Mouse (Mus musculus) G1E (cell line): ENCODE results near the gene Tsga10. TPM values are rescaled to one million over a fixed set of nuclear protein-coding genes. Genes with fewer than 3 reads are reported as not detected.
A peak's percentile ranks its signal among the peaks of the same experiment; 100 is the strongest.

ENCODE experiments used
- ATAC-seq: 2 replicates; pipeline ENCODE4 v1.8.0; 2016; ENCODE audit warnings: mild to moderate bottlenecking; ENCODE audit not compliant: insufficient number of reproducible peaks, poor library complexity, low FRiP score, severe bottlenecking; ENCODE audit errors: extremely low read depth
- DNase-seq: peaks from one replicate; pipeline ENCODE4 v3.0.0; 2012; ENCODE audit warnings: low spot score
- H3K27me3 ChIP-seq: 2 replicates; pipeline ENCODE4 v1.6.1; 2012; ENCODE audit warnings: mild to moderate bottlenecking, low read length, inconsistent platforms; ENCODE audit not compliant: insufficient read depth
- H3K36me3 ChIP-seq: replicated peaks from 2 replicates; pipeline ENCODE3; 2012; ENCODE audit warnings: mild to moderate bottlenecking, inconsistent platforms
- H3K4me1 ChIP-seq: 2 replicates; pipeline ENCODE4 v1.6.1; 2012; ENCODE audit warnings: low read depth, low read length, inconsistent platforms, mixed read lengths; ENCODE audit not compliant: insufficient read depth
- H3K4me3 ChIP-seq: 2 replicates; pipeline ENCODE4 v1.5.1; 2012; ENCODE audit warnings: low read depth, mild to moderate bottlenecking, inconsistent platforms, low read length, moderate library complexity, mixed read lengths
- H3K9me3 ChIP-seq: replicated peaks from 2 replicates; pipeline ENCODE4 v1.6.1; 2012; ENCODE audit warnings: inconsistent platforms
- CTCF ChIP-seq: IDR thresholded peaks from 2 replicates; pipeline ENCODE4 v1.5.1; 2012; ENCODE audit warnings: low read depth, low read length, inconsistent platforms, mixed read lengths
- GATA1 ChIP-seq: IDR thresholded peaks from 2 replicates; pipeline ENCODE4 v1.6.1; 2012; ENCODE audit warnings: borderline replicate concordance, low read length, inconsistent platforms, mixed read lengths
- GATA2 ChIP-seq: IDR thresholded peaks from 2 replicates; pipeline ENCODE4 v1.6.1; 2012; ENCODE audit warnings: low read depth, low read length, inconsistent platforms, borderline replicate concordance
- POLR2AphosphoS5 ChIP-seq: IDR thresholded peaks from 2 replicates; pipeline ENCODE4 v1.6.1; 2012; ENCODE audit warnings: low read depth, low read length, inconsistent platforms; ENCODE audit not compliant: insufficient replicate concordance
- TAL1 ChIP-seq: conservative IDR thresholded peaks from 2 replicates; pipeline ENCODE4 v1.6.1; 2012; ENCODE audit warnings: low read depth, low read length, inconsistent platforms, mixed read lengths
- polyA plus RNA-seq: library from polyadenylated mRNA; stranded (reverse); fragments of >175 nt; gene quantifications from 2 replicates; pipeline ENCODE4 v1.2.3, GENCODE M21; 2012
- total RNA-seq, 2 experiments: library from RNA; stranded (forward) in 1 of 2; stranded (reverse) in 1 of 2; fragments of 200-1000 nt in 1 of 2; fragments of >200 nt in 1 of 2; fragmentation: Nextera tagmentation in 1 of 2; gene quantifications; 2 replicates each; pipeline ENCODE4 v1.2.3; 2014 to 2017

Tsga10 gene
- total and polyA plus RNA-seq, 3 experiments: 0.41 to 10.2 (median 8.9) TPM

DNA sequence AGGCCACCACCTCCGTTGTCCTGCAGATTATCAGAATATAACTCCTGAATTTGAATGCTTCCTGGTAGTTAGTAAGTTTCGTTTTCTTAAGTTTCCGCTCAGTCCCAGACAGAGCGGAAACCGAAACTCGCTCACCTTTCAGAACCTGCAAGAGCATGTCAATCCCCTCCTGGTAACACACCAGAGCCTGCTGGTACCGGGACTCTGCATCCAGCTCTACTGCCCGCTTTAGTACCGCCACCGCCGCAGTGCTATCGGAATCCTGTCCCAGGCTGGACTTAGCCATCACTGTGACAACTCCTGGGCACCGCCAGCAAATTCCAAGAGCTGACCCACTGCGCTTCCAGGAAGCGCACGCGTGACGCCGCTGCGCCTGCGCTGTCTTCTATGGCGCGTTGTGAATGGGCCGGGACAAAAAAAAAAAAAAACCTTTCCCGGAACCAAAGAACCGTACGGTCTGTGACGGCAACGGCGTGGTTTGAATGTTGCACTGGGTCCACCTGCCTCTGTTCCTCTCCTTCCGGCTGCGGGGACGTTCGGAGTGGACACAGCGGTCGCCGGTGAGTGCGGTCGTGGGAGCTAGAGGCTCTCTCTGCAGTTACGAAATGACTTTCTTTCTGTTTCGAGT is 23.9 kb upstream of the Tsga10 start, which contains the start of the genes Mitd1 and Mrpl30:
TSS of gene Mitd1 (minus strand) at position 387 of the 628 bp plus-strand sequence.
TSS of gene Mrpl30 (plus strand) at position 453 of the 628 bp plus-strand sequence.
- H3K4me3 ChIP-seq: peak within 1 kb of the TSS; percentile 77
- DNase-seq: peak; percentile 83
- peak; percentile 84 for ATAC-seq
- TF ChIP-seq POLR2AphosphoS5 (no peak), TAL1 (no peak), GATA1 (no peak)
- no peaks in the 10 kb centered on the region for H3K27me3 ChIP-seq
- H3K36me3 ChIP-seq: peaks cover 71% of the 10 kb centered on the region
- no peaks in the 10 kb centered on the region for H3K9me3 ChIP-seq
- peaks cover 55% of the 10 kb centered on the region for H3K4me1 ChIP-seq

- peaks cover 71% of the 10 kb centered on the region for H3K36me3 ChIP-seq
- TF ChIP-seq GATA2 (no peak), GATA1 (no peak), CTCF (no peak), POLR2AphosphoS5 (no peak), TAL1 (no peak)
Observed at GRCm38 (mm10) chr1:37889206-37889605, 23.0 kb upstream of the Tsga10 start.

GRCm38 (mm10) chr1:37884451-37884850 is 18.2 kb upstream of the Tsga10 start:
- TF ChIP-seq GATA2 (no peak), POLR2AphosphoS5 (no peak), CTCF (no peak), GATA1 (no peak), TAL1 (no peak)
- Histone ChIP-seq H3K4me3 (no peak overlapping the region), H3K36me3 (peaks cover 92% of the 10 kb centered on the region), H3K27me3 (no peaks in the 10 kb centered on the region), H3K4me1 (peaks cover 42% of the 10 kb centered on the region), H3K9me3 (no peaks in the 10 kb centered on the region)
- ATAC-seq (no peak), DNase-seq (no peak)

More at GRCm38 (mm10) chr1:37889206-37889605, 23.0 kb upstream of the Tsga10 start:
- H3K4me1 ChIP-seq: peaks cover 59% of the 10 kb centered on the region
- DNase-seq (peak; percentile 39), ATAC-seq (no peak)
- peak overlapping the region; percentile 77 for H3K4me3 ChIP-seq
- H3K9me3 ChIP-seq: no peaks in the 10 kb centered on the region
- no peaks in the 10 kb centered on the region for H3K27me3 ChIP-seq

GRCm38 (mm10) chr1:37883411-37883810 is 17.2 kb upstream of the Tsga10 start:
- Histone ChIP-seq H3K4me3 (no peak overlapping the region), H3K27me3 (no peaks in the 10 kb centered on the region), H3K9me3 (no peaks in the 10 kb centered on the region), H3K4me1 (peaks cover 33% of the 10 kb centered on the region), H3K36me3 (peaks cover 96% of the 10 kb centered on the region)
- no peak for ATAC-seq
- no peak for DNase-seq
- TF ChIP-seq GATA1 (no peak), CTCF (no peak), POLR2AphosphoS5 (no peak), TAL1 (no peak), GATA2 (no peak)

DNA sequence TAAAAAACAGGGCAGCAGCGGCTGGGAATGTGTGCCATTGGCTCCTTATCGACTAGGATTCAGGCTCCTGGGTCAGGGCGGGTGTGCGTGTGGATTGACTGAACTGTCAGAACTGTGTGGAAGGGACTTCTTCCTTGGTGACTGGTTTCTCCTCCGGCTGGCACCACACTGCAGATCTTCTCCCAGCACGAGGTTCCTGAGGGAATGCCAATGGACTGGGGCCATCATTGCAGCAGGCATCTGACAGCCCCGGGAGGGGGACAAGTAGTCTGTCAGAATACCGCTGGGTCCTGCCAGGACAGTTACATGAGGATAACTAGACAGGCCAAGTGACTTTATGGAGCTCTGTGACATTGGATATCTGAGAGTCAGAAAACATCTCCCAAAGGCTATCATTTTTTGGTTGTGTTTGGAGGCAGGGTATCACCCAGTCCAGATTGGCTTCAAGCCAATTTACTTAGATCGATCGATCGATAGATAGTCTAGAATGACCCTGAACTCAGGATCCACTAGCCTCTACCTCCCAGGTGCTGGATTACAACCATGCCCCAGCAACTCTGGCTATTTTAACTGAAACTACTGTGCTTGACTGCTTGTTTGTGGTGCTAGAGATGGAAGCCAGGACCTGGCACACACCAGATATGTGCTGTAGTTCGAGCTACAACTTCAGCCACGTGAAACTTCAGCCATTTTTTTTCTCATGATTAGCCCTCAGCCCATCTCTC is 11.7 kb upstream of the Tsga10 start:
- Histone ChIP-seq H3K9me3 (peaks cover 10% of the 10 kb centered on the region), H3K4me1 (peaks cover 13% of the 10 kb centered on the region), H3K4me3 (no peak overlapping the region), H3K27me3 (no peaks in the 10 kb centered on the region), H3K36me3 (peaks cover 85% of the 10 kb centered on the region)
- TF ChIP-seq POLR2AphosphoS5 (no peak), CTCF (no peak), GATA1 (no peak), GATA2 (no peak), TAL1 (no peak)
- ATAC-seq: no peak
- DNase-seq: no peak

DNA sequence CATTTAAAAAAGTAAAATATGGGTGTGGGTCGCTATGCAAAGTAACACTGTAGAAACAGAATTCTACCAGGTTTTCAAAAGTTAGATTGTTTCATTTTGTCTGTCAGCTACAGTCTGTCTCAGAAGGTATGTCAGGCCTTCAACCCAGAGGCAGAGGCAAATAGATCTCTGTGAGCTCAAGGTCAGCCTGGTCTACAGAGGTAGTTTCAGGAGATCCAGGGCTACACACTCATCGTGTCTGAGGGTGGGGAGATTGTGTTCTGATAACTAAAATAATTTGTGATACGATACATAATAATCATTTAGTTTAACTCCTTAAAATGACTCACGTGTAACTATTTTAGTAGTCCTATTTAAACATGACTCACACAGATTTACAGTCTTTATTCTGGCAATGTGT is 6.9 kb upstream of the Tsga10 start:
- H3K4me1 ChIP-seq: peaks cover 31% of the 10 kb centered on the region
- no peak for DNase-seq
- H3K9me3 ChIP-seq: peaks cover 10% of the 10 kb centered on the region
- no peak for ATAC-seq
- peaks cover 39% of the 10 kb centered on the region for H3K36me3 ChIP-seq
- peak overlapping the region; percentile 72; the same call in 1 of the 2 replicates for H3K4me3 ChIP-seq
- H3K27me3 ChIP-seq: no peaks in the 10 kb centered on the region
- TF ChIP-seq GATA2 (no peak), POLR2AphosphoS5 (no peak), TAL1 (no peak), GATA1 (no peak), CTCF (no peak)
